Mouse (Mus musculus): ENCODE measurements around the gene Esrrb.

DNA sequence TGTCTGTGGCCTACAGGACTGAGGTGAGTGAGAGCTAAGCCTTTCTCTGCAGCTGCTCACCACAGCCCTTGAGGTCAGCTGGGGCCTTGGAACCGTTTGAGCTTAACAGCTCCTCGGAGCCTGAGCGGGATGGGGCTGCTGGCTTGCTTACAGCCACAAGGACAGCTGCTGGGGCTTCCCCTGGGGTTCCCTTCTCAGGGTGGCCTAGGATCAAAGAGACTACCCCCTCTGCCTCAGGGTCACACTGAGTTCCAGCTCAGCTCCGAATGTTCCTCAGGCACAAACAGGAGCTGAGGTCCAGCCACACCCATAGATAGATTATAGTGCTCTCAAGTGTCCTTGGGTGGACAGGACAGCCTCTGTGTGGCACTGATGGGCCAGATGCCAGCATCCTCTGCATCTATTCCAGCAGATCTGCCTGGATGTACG, 122.5 kb downstream of the Esrrb start:
- TF ChIP-seq CTCF (IDR thresholded peaks at IDR 0.05; ENCODE audit: insufficient read depth, low read depth, low read length) (no peak), POLR2A (IDR thresholded peaks at IDR 0.05; ENCODE audit: insufficient read depth, low read depth, low read length) (no peak)
